Mouse (Mus musculus) G1E (cell line): ENCODE data around the gene Maml3.

ENCODE experiments used
- CTCF ChIP-seq: IDR thresholded peaks from 2 replicates; pipeline ENCODE4 v1.5.1; 2012; ENCODE audit warnings: low read depth, low read length, inconsistent platforms, mixed read lengths
- GATA1 ChIP-seq: IDR thresholded peaks from 2 replicates; pipeline ENCODE4 v1.6.1; 2012; ENCODE audit warnings: borderline replicate concordance, low read length, inconsistent platforms, mixed read lengths
- POLR2AphosphoS5 ChIP-seq: IDR thresholded peaks from 2 replicates; pipeline ENCODE4 v1.6.1; 2012; ENCODE audit warnings: low read depth, low read length, inconsistent platforms; ENCODE audit not compliant: insufficient replicate concordance

- no peak for TF ChIP-seq CTCF
- TF ChIP-seq POLR2AphosphoS5: no peak
- no peak for TF ChIP-seq GATA1
Measured at GRCm38 (mm10) chr3:51805488-51806318, 299.2 kb downstream of the Maml3 start.
